Mouse (Mus musculus) bone marrow, adult 2 months (tissue): ENCODE measurements around the gene 6030408B16Rik. TPM values are rescaled to one million over a fixed set of nuclear protein-coding genes. Genes with fewer than 3 reads are reported as not detected.
A peak's percentile ranks its signal among the peaks of the same experiment; 100 is the strongest.

ENCODE experiments used
- H3K27ac ChIP-seq: fragments of 200-500 bp; 2 replicates; pipeline ENCODE4 v1.5.1; 2012; ENCODE audit warnings: low read depth, mild to moderate bottlenecking, control low read depth, inconsistent platforms, low read length; ENCODE audit not compliant: control insufficient read depth, poor library complexity, insufficient read depth
- H3K4me1 ChIP-seq: fragments of 200-500 bp; 2 replicates; pipeline ENCODE4 v1.6.1; 2011; ENCODE audit warnings: low read length; ENCODE audit not compliant: control insufficient read depth, insufficient read depth
- H3K4me3 ChIP-seq: fragments of 200-500 bp; replicated peaks from 2 replicates; pipeline ENCODE3; 2011; ENCODE audit warnings: mild to moderate bottlenecking, low read depth, low read length, control low read depth; ENCODE audit not compliant: control insufficient read depth
- CTCF ChIP-seq: fragments of 200-500 bp; IDR thresholded peaks from 2 replicates; pipeline ENCODE4 v1.5.1; 2011; ENCODE audit warnings: low read length, control low read depth; ENCODE audit not compliant: control insufficient read depth, insufficient read depth
- POLR2A ChIP-seq: fragments of 200-500 bp; IDR thresholded peaks from 2 replicates; pipeline ENCODE4 v1.6.1; 2011; ENCODE audit warnings: low read depth, mild to moderate bottlenecking, control low read depth, low read length, borderline replicate concordance; ENCODE audit not compliant: control insufficient read depth
- WGBS: fragments of 180-500 bp; shearing (Covaris S2); methylation state at CpG from one replicate; pipeline ENCODE4 v1.1.7; 2018; 5-methylcytosine and 5-hydroxymethylcytosine counted together
- polyA plus RNA-seq: library from polyadenylated mRNA; stranded (reverse); fragments of >200 nt; gene quantifications from 2 replicates; pipeline ENCODE4 v1.2.4, GENCODE M21; 2011; ENCODE audit warnings: low replicate concordance; ENCODE audit not compliant: missing spikeins, insufficient read depth, insufficient read length

Gene 6030408B16Rik
- polyA plus RNA-seq, 1 experiment: 1.4 TPM

DNA sequence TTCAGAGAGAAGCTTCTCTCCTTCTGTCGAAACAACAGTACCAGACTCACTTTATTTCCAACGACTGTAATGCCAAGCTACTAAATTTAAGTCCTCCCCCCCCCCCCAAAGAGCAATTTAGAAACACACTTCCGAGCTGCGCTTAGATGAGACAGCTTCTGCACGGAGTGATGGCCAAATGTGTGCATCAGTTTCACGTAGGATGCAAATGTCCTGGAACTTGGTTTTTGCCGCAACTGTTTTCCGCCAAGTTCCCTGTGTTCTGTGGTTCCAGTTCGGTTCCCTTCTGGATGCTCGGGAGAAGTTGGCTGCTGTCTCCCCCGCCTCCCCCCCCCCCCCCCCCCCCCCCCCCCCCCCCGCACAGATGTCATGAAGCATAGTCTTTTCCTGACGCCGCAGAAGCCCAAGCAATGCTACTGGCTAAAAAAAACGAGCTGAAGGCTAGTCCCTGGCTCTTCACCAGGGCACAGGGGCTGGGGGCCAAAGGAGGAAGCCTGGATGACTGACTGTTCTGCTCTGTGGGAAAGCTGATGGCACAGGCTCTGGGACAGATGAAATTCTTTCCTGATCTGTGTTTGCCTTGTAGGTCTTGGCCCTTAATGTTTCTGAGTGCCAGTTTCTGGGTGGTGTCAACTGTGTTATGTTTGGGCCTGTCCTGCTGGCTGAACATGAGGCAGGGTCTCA lies 18.2 kb downstream of the 6030408B16Rik start:
- TF ChIP-seq CTCF (no peak), POLR2A (no peak)
- peaks cover 6% of the 10 kb centered on the region for H3K4me1 ChIP-seq
- 21% methylated on average over 14 of the region's 15 CpGs for WGBS

DNA sequence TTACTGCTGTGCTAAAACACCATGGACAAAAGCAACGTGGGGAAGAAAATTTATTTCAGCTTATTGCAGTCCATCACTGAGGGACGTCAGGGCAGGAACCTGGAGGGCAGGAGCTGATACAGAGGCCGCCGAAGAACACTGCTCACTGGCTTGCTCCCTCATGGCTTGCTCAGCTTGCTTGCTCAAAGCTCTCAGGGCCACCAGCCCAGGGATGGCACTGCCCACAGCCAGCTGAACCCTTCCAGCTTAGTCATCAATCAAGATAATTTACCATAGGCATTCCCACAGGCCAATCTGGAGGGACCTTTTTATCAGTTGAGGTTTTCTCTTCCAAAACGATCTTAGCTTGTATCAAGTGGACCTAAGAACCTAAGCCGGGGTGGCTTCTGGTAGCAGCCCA lies 19.0 kb downstream of the 6030408B16Rik start:
- Histone ChIP-seq H3K4me1 (peaks cover 6% of the 10 kb centered on the region), H3K27ac (no peak overlapping the region), H3K4me3 (no peak overlapping the region)
- 73% methylated on average over 6 of the region's 6 CpGs for WGBS
- TF ChIP-seq CTCF (no peak), POLR2A (no peak)

More for the DNA sequence above, 18.2 kb downstream of the 6030408B16Rik start:
- H3K4me3 ChIP-seq: no peak overlapping the region
- no peak overlapping the region for H3K27ac ChIP-seq

DNA sequence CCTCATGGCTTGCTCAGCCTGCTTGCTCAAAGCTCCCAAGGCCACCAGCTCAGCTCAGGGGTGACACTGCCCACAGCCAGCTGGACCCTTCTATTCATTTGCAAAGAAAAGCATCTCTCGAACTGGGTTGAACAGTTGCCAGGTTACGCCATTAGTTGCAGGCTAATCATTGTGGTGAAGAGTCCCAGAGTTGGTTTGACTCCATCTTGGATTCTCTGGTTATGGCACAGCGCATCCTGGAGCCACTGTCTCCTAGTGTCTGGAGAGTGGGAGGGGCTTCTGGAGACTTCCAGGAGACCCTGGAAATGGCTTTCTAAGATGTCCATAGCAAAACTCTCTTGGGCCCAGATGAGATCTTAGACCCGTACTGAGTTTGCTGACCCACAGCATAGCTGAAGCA lies 22.4 kb downstream of the 6030408B16Rik start:
- TF ChIP-seq POLR2A (no peak), CTCF (no peak)
- no peak overlapping the region for H3K4me3 ChIP-seq
- 68% methylated on average over 4 of the region's 4 CpGs for WGBS
- no peak overlapping the region for H3K27ac ChIP-seq
- peaks cover 6% of the 10 kb centered on the region for H3K4me1 ChIP-seq

DNA sequence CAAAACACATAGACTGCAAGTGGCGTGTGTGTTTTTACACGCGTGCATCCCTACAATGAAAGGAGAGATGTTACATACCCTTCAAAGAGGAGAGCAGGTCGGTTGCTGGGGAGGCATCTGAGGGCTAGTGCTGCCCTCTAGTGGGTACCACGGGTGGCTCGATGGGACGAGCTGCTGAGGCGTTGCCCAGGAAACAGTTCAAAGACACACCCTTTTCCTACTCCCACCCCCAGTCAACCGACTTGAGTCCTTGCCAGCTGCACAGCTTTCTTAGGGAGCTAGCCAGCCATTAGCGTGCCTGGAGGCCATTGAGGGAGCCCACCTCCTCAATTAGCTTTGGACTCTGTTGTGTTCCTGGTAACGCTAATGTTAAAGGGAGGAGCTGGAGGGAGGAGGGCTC lies 22.8 kb downstream of the 6030408B16Rik start:
- Histone ChIP-seq H3K27ac (peak overlapping the region; percentile 21; the same call in 1 of the 2 replicates), H3K4me1 (peaks cover 5% of the 10 kb centered on the region), H3K4me3 (peak overlapping the region; percentile 82)
- under 1% methylated on average over 11 of the region's 11 CpGs for WGBS
- TF ChIP-seq CTCF: peak; percentile 97
- peak; percentile 58; the same call in 1 of the 2 replicates for TF ChIP-seq POLR2A

DNA sequence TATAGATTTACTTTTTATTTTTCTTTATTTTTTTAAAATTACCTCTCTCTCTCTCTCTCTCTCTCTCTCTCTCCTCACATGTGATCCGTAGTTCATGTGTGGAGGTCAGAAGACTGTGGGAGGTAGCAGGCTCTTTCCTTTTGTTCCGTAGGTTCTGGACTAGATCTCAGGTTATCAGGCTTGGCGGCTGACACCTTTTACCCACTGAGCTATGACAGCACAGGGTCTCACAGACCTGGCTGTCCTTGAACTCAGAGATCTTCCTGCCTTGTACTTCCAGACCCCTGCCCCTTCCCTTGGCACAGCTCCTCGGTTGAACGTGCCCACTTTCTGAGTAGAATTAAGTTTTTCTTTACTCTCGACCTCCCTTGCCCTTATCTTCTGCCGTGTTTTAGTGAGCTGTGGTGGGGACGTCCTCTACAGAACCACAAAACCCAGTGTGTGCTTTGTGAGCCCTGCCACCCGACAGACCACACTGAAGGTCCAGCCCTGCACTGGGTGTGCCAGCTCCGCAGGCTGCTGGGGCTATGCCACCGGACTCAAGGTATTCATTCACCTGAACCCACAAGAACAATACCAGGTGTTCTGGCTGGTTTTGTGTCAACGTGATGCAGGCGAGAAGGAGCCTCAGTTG lies 23.4 kb downstream of the 6030408B16Rik start:
- peak overlapping the region; percentile 80 for H3K4me3 ChIP-seq
- WGBS: 4% methylated on average over 13 of the region's 13 CpGs
- peaks cover 5% of the 10 kb centered on the region for H3K4me1 ChIP-seq
- H3K27ac ChIP-seq: peak overlapping the region; percentile 90
- TF ChIP-seq POLR2A: no peak
- no peak for TF ChIP-seq CTCF

DNA sequence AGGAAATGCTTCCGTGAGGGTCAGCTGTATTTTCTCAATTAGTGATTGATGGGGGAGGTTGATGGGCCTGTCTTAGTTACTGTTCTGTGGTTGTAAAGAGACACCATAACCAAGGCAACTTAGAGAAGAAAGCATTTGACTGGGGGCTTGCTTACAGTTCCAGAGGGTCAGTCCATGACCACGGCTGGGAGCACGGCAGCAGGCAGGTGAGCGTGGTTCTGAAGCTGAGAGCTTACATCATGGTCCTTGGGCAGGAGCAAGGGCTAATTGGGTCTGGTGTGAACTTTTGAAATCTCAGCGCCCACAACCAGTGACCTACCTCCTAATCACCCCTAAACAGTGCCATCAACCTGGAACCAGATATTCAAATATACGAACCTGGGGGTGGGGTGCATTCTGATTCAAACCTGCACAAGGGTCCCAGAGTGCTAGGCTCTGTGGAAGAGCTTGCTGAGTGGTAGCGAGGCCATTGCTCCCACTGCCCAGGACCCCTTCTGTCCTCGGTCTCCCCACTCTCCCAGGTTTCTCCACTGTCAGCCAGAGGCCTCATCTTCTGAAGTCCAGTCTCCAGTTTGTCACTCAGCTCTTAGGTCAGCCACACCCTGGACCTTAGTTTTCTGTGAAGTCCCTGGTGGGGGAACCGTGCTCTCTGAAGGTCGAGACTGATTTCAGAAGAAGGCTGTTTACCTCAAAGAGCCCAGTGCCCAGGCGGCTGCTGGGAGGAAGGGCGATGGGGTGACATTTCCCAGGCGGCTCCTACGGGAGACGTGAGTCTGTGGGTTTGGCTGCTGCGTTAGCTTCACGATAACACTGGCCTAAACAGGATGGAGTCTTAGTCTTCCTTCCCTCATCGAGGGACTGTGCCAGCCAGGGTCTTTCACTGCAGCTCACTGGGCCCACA lies 24.2 kb downstream of the 6030408B16Rik start:
- WGBS: 4% methylated on average over 18 of the region's 18 CpGs
- Histone ChIP-seq H3K27ac (peak overlapping the region; percentile 90), H3K4me1 (peaks cover 5% of the 10 kb centered on the region), H3K4me3 (peak overlapping the region; percentile 80)
- no peak for TF ChIP-seq POLR2A
- no peak for TF ChIP-seq CTCF

DNA sequence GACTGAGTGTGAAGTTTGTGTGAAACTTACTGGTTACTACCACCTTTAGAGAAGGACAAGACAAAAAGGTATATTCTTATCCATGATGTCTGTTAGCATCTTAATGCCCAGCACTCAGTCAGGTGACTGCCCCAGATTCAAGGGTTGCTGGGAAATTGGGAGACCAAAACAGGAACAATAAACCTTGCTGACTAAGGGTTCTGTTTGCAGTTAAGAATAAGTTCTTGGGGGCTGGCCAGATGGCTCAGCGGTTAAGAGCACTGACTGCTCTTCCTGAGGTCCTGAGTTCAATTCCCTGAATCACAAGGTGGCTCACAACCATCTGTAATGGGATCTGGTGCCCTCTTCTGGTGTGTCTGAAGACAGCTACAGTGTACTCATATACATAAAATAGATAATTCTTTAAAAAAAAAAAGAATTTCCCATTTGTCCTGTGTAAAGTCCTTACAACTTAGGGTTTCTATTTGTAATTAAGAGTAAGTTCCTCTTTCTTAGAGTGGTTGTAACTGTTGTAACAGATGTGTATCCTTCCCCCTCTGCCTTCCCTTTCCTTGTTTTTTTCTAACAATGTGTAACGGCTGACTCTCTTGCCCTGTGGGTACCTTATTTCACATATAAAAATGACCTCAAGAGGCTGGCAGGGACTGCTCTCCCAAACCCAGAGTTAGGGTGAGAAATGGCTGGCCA lies 24.9 kb downstream of the 6030408B16Rik start:
- no peak for TF ChIP-seq POLR2A
- no peak for TF ChIP-seq CTCF
- Histone ChIP-seq H3K4me1 (peaks cover 5% of the 10 kb centered on the region), H3K27ac (peak overlapping the region; percentile 90), H3K4me3 (peak overlapping the region; percentile 80)
- 10% methylated on average over 2 of the region's 2 CpGs for WGBS
